In the genomic region with DNA sequence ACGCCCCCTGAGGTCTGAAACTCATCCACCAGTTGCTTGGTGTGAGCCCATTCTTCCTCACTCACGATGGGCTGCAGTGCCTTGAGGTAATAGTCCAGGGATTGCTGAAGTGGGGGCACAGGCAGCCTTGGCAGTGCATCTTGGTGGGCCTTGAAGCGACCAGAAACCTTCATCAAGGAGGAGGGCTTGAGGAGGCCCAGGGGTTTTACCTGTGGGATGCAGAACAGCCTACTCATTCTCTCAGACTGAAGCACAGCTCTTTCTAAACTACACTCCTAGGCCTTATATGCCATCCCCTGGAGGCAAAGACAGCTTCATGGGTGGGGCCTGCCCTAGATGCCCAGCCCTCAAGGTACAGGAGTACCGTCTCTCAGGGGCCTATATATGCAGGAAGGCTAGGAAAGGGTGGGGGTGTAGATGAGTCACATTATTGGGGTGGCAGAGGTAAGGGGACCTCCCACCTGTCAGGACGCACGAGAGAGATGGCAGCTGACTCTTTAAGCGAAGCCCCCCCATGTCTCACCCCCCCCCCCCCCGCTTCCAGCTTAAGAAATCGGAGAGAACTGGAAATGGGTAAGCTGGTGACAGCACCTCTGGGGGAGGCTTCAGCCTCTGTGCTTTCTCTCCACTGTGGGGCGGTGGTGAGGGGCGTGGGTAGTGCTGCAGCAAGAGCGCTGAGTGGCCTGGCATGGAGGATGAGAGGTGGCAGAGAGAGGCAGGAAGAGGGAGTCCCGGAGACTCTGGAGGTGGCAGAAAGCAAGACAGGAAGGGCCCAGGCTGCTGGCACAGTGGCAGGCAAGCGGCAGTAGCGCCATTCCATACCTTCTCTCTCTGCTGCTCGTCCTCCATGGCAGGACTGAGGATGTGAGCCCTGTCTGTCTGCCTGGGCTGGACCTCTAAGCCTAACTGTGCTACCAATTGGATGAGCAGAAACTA, we compare ENCODE assay signal across 9 mouse cellular contexts. TPM values are rescaled to one million over a fixed set of nuclear protein-coding genes. Genes with fewer than 3 reads are reported as not detected.
DNase-seq lines count a peak whose midpoint lies in the region; ATAC-seq and TF ChIP-seq lines count a peak whose summit lies in the region.
"Had no signal": no experiment of that assay in that cellular context is flagged by ENCODE, and none has a peak within 500 bp of the region (broad histone marks: within the 10 kb centered on the region; RNA-seq: fewer than 3 reads in every experiment).

No protein-coding gene starts in this region.

- no peak overlapping the region for H3K27ac ChIP-seq in heart, embryonic 14.5 days (replicated peaks in 1 of 2; ENCODE audit: control insufficient read depth in 1 of 2, insufficient read depth in 1 of 2, low read depth in 2 of 2, low read length in 2 of 2)
- no peak overlapping the region for H3K27ac ChIP-seq in heart, embryonic 10.5 days
- no peak overlapping the region for H3K27ac ChIP-seq in liver, embryonic 14.5 days
- H3K27ac ChIP-seq: limb, embryonic 12.5 days had no signal

- no peak overlapping the region for H3K9ac ChIP-seq in heart, embryonic 14.5 days (ENCODE audit: low read length)
- no peak overlapping the region for H3K9ac ChIP-seq in liver, embryonic 14.5 days (replicated peaks)
- H3K9ac ChIP-seq: limb, embryonic 12.5 days had no signal

- H3K27me3 ChIP-seq in heart, embryonic 14.5 days (ENCODE audit: control insufficient read depth, insufficient read depth, low read length) = no peaks in the 10 kb centered on the region
- no peaks in the 10 kb centered on the region for H3K27me3 ChIP-seq in heart, embryonic 10.5 days (ENCODE audit: insufficient read depth, poor library complexity, severe bottlenecking)
- H3K27me3 ChIP-seq in liver, embryonic 14.5 days (ENCODE audit: control insufficient read depth, insufficient read depth, low read length) = no peaks in the 10 kb centered on the region
- H3K27me3 ChIP-seq: limb, embryonic 12.5 days had no signal

- DNase-seq in heart, embryonic 10.5 days (ENCODE audit: low spot score) = no peak
- peak; percentile 25 for DNase-seq in thymus, postnatal 14 days
- DNase-seq in thymus, postnatal 10 days (ENCODE audit: low spot score in 2 of 2) = no peak
- no peak for DNase-seq in liver, embryonic 14.5 days (ENCODE audit: low read depth in 3 of 3, low spot score in 3 of 3)
- DNase-seq in adrenal gland, adult (ENCODE audit: inconsistent age in 2 of 2, low spot score in 1 of 2) = no peak
- no peak for DNase-seq in adrenal gland, adult 8-10 months
- no peak for DNase-seq in kidney, adult 18-20 months

- H3K36me3 ChIP-seq in heart, embryonic 14.5 days (ENCODE audit: control insufficient read depth, insufficient read depth, low read length) = peaks cover 48% of the 10 kb centered on the region
- H3K36me3 ChIP-seq in heart, embryonic 10.5 days = peaks cover 47% of the 10 kb centered on the region
- peaks cover 13% of the 10 kb centered on the region for H3K36me3 ChIP-seq in liver, embryonic 14.5 days (replicated peaks; ENCODE audit: control insufficient read depth, insufficient read depth, low read depth)

- WGBS in heart, embryonic 14.5 days = 81% methylated on average over 16 of the region's 16 CpGs
- 77% methylated on average over 16 of the region's 16 CpGs for WGBS in heart, embryonic 10.5 days
- 82% methylated on average over 16 of the region's 16 CpGs for WGBS in liver, embryonic 14.5 days (ENCODE audit: insufficient replicate concordance)

- no peak for TF ChIP-seq EP300 in liver, embryonic 14.5 days (IDR thresholded peaks at IDR 0.05; ENCODE audit: low read depth)

- 0 out of 2 replicates have a peak overlapping the region, but pooled peaks have one; percentile 86 for H3K4me2 ChIP-seq in heart, embryonic 14.5 days (ENCODE audit: low read length)
- H3K4me2 ChIP-seq in liver, embryonic 14.5 days (ENCODE audit: low read depth) = peak overlapping the region; percentile 90; the same call in 1 of the 2 replicates

- H3K9me3 ChIP-seq in heart, embryonic 14.5 days (ENCODE audit: control insufficient read depth, low read length) = no peaks in the 10 kb centered on the region
- no peaks in the 10 kb centered on the region for H3K9me3 ChIP-seq in heart, embryonic 10.5 days
- no peaks in the 10 kb centered on the region for H3K9me3 ChIP-seq in liver, embryonic 14.5 days (ENCODE audit: control insufficient read depth, low read length)
- H3K9me3 ChIP-seq: limb, embryonic 12.5 days had no signal

- H3K4me3 ChIP-seq in heart, embryonic 14.5 days (ENCODE audit: control insufficient read depth in 1 of 2, insufficient read depth in 1 of 2, low read depth in 1 of 2, low read length in 2 of 2) = peak overlapping the region in 1 of 2 experiments; percentile 86; a peak in 1 of 4 replicates
- H3K4me3 ChIP-seq in heart, embryonic 10.5 days = no peak overlapping the region
- no peak overlapping the region for H3K4me3 ChIP-seq in liver, embryonic 14.5 days (ENCODE audit: insufficient read depth in 1 of 2, low read depth in 2 of 2, low read length in 2 of 2)
- H3K4me3 ChIP-seq: limb, embryonic 12.5 days had no signal

- H3K4me1 ChIP-seq in heart, embryonic 14.5 days (ENCODE audit: control insufficient read depth in 2 of 2, insufficient read depth in 2 of 2, low read length in 2 of 2) = peaks cover 27 to 44% of the 10 kb centered on the region in 2 experiments
- peaks cover 37% of the 10 kb centered on the region for H3K4me1 ChIP-seq in heart, embryonic 10.5 days
- peaks cover 12 to 17% of the 10 kb centered on the region in 2 experiments for H3K4me1 ChIP-seq in liver, embryonic 14.5 days (replicated peaks; ENCODE audit: control insufficient read depth in 2 of 2, insufficient read depth in 2 of 2, low read length in 1 of 2)

- ATAC-seq in heart, embryonic 14.5 days (ENCODE audit: insufficient number of reproducible peaks, insufficient read depth, low FRiP score, low read depth) = no peak
- ATAC-seq in liver, embryonic 14.5 days (ENCODE audit: insufficient read depth) = no peak

- no peak for TF ChIP-seq CTCF in liver, embryonic 14.5 days (IDR thresholded peaks at IDR 0.05; ENCODE audit: low read depth)

RNA-seq across cellular contexts. Expression of a gene that starts 2.3 kb away (rescaled TPM):
- 127 and 135 TPM in 2 replicates for polyA plus RNA-seq in heart, embryonic 14.5 days (2014; fragmentation: Nextera tagmentation; extraction: Ambion mirVana)
- polyA plus RNA-seq in heart, embryonic 10.5 days (2016; fragmentation: Nextera tagmentation; extraction: Ambion mirVana) = 36.1 and 55.2 TPM in 2 replicates
- 14.6 and 15.0 TPM in 2 replicates for polyA plus RNA-seq in liver, embryonic 14.5 days (2012; rRNA removed)
- polyA plus RNA-seq in liver, embryonic 14.5 days (2014; fragmentation: Nextera tagmentation; extraction: Ambion mirVana) = 27.4 and 27.9 TPM in 2 replicates
- 100 to 1,000 TPM in 1 of 4 experiments, 10 to 100 TPM in 3; 59.0 to 122 (median 95.3) TPM for total RNA-seq in adrenal gland, adult 8-10 months (2022)

RNA-seq across cellular contexts. Expression of a gene that starts 2.5 kb away (rescaled TPM):
- polyA plus RNA-seq in heart, embryonic 14.5 days (2014; fragmentation: Nextera tagmentation; extraction: Ambion mirVana) = 42.0 and 61.2 TPM in 2 replicates
- 129 and 140 TPM in 2 replicates for polyA plus RNA-seq in heart, embryonic 10.5 days (2016; fragmentation: Nextera tagmentation; extraction: Ambion mirVana)
- polyA plus RNA-seq in liver, embryonic 14.5 days (2012; rRNA removed) = 78.2 and 103 TPM in 2 replicates
- 63.3 and 63.5 TPM in 2 replicates for polyA plus RNA-seq in liver, embryonic 14.5 days (2014; fragmentation: Nextera tagmentation; extraction: Ambion mirVana)
- 100 to 1,000 TPM; 135 to 153 (median 141) TPM for total RNA-seq in adrenal gland, adult 8-10 months (2022)

RNA-seq across cellular contexts. Expression of a gene that starts 21.3 kb away (rescaled TPM):
- polyA plus RNA-seq in heart, embryonic 14.5 days (2014; fragmentation: Nextera tagmentation; extraction: Ambion mirVana) = 16.8 and 20.8 TPM in 2 replicates
- polyA plus RNA-seq in heart, embryonic 10.5 days (2016; fragmentation: Nextera tagmentation; extraction: Ambion mirVana) = 29.9 and 36.1 TPM in 2 replicates
- 17.0 and 23.1 TPM in 2 replicates for polyA plus RNA-seq in liver, embryonic 14.5 days (2012; rRNA removed)
- polyA plus RNA-seq in liver, embryonic 14.5 days (2014; fragmentation: Nextera tagmentation; extraction: Ambion mirVana) = 13.5 and 17.4 TPM in 2 replicates
- 10 to 100 TPM; 18.0 to 24.2 (median 19.8) TPM for total RNA-seq in adrenal gland, adult 8-10 months (2022)

RNA-seq across cellular contexts. Expression of a gene that starts 49.3 kb away (rescaled TPM):
- polyA plus RNA-seq in heart, embryonic 14.5 days (2014; fragmentation: Nextera tagmentation; extraction: Ambion mirVana) = 28.3 and 31.6 TPM in 2 replicates
- polyA plus RNA-seq in heart, embryonic 10.5 days (2016; fragmentation: Nextera tagmentation; extraction: Ambion mirVana) = 28.2 and 35.1 TPM in 2 replicates
- 6.1 and 6.9 TPM in 2 replicates for polyA plus RNA-seq in liver, embryonic 14.5 days (2012; rRNA removed)
- 5.3 and 5.8 TPM in 2 replicates for polyA plus RNA-seq in liver, embryonic 14.5 days (2014; fragmentation: Nextera tagmentation; extraction: Ambion mirVana)
- 100 to 1,000 TPM in 1 of 4 experiments, 10 to 100 TPM in 3; 80.6 to 104 (median 91.1) TPM for total RNA-seq in adrenal gland, adult 8-10 months (2022)

RNA-seq across cellular contexts. Expression of a gene that starts 54.2 kb away (rescaled TPM):
- 94.6 and 97.3 TPM in 2 replicates for polyA plus RNA-seq in heart, embryonic 14.5 days (2014; fragmentation: Nextera tagmentation; extraction: Ambion mirVana)
- 101 and 132 TPM in 2 replicates for polyA plus RNA-seq in heart, embryonic 10.5 days (2016; fragmentation: Nextera tagmentation; extraction: Ambion mirVana)
- 22.2 and 23.1 TPM in 2 replicates for polyA plus RNA-seq in liver, embryonic 14.5 days (2012; rRNA removed)
- 13.6 and 15.4 TPM in 2 replicates for polyA plus RNA-seq in liver, embryonic 14.5 days (2014; fragmentation: Nextera tagmentation; extraction: Ambion mirVana)
- total RNA-seq in adrenal gland, adult 8-10 months (2022) = 100 to 1,000 TPM in 2 of 4 experiments, 10 to 100 TPM in 2; 85.4 to 115 (median 101) TPM
